Mouse (Mus musculus) ES-CJ7 (cell line): ENCODE results near the gene Jak2.

Experiments used
- DNase-seq: peaks from one replicate; pipeline ENCODE4 v3.0.0; 2011; ENCODE audit warnings: low read depth, low spot score

The Jak2 gene

DNA sequence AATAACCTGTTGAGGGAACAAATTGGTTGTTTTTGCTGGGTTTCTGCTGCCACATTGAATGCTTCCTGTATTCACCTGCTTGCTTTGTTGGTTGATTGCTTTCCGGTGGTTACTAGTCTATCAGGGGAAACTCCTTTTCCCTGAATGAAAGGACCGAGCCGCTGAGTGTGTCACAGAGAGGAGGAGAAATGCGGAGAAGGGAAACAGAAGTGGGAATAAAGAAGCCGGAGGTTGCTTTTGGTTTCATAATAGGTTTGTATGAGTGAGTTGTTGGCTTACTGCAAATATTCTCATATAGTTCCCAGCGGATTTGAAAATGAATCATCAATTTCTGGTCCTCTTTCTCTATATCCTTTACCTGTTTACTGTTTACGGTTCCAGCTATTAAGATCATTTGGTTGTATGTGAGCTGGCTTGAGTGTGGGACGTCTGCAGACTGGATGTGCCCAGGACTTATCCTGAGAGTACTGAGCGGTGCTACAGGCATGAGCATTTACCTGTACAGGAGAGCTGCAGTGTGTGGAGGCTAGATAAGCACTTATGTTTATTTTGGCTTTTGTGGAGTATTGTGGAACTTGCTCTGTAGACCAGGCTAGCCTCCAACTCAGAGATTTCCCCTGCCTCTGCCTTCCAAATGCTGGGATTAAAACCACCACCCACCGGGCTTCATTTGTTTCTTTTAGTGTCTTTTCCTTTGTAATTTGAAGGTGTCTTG is 1.4 kb downstream of the Jak2 start:
- DNase-seq = no peak

DNA sequence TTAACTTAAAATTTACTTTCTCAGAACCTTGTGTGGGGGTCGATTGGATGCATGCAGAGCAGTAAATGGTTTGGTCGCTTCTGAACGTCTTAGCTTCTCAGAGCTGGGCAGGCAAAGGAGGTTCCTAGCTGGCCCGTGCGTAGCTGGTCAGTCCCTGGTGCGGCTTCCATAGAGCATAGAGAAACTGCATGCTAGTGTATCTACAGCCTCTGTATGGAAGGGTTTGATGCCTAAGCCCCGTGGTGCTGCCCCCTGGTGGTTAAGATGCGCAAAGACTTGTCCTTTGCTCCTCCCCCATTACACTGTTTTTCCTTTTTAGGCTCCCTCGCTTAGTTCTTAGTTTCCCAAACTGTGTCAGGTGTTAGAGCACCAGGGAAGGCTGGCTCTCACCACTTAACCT is 2.1 kb downstream of the Jak2 start:
- DNase-seq = peak; percentile 85

DNA sequence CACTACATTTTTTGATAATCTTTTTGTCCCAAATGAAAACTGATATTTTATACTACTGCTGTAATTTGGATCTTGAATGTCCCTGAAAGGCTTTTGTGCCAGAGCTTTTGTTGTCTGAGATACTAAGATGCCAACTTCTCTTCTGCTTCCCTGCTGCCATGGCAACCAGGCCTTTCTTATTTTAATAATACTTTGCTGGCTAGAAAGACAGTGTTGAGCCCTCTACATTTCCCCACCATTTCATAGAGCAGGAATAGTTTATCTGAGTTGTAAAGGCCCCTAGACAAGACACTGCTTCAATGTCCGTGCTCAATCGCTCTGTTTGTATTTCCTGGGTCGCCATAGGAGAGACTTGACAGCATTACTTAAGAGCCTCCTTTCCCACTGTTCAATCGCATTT is 3.0 kb downstream of the Jak2 start:
- DNase-seq = no peak

DNA sequence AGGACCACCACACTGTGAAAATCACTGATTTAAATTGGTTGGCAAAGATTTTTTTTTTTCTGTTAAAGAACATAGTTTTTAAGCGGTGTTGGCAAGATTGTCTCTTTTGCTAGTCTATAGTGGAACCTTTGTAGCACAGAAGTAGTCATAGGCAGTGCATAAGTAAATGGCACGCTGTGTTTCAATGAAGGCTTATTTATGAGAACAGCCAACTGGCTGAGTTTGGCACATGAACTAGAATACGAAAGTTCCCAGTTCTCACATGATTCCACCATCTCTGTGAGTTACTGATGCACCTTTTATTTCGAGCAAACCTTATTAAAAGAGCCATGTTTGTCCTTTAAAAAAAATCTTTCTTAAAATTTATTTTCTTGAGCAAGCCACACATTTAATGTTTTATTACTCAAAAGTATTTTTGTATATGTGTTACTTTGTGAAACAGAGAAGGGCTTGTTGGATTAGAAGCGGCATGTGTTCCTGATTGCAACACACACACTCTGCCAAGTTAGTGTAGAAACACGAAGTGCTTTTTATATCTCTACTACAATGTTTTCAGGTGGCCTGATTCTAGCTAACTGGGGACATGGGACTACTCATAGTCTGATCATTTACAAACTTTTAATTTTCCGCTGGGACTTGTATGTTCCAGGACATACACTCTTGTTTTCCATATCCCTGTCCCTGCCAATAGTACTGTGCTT is 3.8 kb downstream of the Jak2 start:
- DNase-seq = no peak

DNA sequence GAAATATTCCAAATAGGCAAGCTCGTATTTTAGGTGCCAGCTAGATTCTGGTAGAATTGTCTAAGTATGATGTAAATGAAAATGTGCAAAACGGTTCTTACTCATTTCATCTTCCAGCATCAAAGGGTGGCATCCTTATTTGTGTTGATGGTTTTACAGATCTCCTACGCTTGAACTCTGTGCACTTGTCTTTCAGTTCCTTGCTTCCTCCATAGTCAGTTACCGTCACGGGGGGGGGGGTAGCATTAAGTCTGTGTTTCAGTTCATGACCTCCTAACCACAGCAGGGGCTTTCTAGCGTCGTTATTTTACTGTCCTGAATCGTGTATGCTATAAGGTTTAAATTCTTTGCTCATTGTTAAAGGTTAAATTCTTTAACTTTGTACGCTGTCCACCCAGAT is 10.0 kb downstream of the Jak2 start:
- no peak for DNase-seq

DNA sequence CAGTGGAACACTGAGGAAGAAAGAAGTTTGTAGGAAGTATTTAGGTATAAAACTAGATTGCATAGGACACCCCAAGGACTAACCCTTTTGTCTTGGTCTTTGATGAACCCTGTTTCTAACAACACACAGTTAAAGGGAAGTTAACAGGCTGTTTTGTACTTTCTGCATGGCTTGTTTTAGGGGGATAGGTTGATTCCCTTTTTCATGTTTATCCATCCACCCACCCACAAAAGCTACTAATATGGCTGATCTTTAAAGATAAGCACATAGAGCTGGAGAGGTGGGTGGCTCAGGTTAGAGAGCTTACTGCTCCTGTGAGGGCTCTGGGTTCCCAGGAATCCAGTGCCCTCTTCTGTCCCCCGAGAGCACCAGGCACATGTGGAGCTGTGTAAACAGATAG is 11.9 kb downstream of the Jak2 start:
- no peak for DNase-seq

DNA sequence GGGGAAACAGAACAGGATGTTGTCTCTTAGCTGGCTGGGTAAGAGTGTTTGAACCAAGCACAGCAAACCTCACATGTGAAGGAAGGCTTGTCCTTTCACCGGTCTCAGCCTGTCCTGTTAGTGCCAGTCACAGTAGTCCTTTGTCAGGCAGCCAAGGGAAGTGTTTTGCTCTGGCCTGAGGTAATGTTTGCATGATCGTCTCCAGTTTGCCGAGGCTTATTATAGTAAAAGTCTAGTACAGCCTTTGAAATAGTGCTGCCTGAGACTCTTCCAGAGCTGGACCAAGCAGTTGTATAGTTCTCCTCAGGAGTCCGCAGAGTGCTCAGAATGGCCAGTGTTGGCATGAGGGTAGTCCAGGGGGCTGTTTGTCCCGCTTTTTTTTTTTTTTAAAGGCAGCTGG is 13.9 kb downstream of the Jak2 start:
- no peak for DNase-seq

DNA sequence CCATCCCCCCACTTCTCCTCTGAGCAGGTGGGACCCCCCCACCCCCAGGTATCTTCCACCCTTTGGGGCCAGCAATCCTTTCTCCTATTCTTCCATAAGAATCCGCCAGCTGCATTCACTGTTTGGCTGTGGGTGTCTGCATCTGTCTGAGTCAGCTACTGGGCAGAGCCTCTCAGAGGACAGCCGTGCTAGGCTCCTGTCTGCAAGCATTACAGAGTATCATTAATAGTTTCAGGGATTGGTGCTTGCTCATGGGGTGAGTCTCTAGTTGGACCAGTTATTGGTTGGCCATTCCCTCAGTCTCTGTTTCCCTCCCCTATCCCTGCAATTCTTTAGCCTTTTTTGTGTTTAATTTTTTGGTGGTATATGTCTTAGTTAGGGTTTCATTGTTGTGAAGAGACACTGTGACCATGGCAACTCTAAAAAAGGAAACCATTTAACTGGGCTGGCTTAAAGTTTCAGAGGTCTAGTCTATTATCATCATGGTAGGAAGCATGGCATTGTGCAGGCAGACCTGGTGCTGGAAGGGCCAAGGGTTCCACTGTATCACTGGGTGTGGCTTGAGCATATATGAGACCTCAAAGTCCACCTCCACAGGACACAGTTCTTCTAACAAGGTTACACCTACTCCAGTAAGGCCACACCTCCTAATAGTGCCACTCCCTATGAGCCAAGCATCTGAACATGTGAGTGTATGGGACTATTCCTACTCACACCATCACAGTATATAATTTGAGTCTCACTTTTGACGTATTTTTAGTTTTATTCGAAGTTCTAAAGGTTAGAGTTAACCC is 15.6 kb downstream of the Jak2 start:
- no peak for DNase-seq

DNA sequence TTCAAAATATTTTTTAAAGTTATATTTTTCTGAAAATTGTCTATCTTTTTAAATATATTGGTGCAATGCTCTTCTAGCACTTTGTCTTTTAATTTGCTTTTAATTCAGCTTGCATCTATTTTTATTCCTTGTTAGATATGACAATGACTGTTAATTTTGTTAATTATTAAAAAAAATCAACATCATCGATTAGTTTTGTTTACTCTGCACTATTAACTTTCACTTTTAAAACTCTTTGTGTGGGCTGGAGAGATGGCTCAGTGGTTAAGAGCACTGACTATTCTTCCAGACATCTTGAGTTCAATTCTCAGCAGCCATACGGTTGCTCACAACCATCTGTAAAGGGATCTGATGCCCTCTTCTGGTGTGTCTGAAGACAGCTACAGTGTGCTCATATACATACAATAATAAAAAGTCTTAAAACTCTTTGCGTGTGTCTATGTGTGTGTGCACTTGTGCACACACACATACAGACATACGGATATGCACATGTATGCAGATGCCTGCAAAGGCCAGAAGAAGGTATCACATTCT is 17.2 kb downstream of the Jak2 start:
- DNase-seq = no peak

DNA sequence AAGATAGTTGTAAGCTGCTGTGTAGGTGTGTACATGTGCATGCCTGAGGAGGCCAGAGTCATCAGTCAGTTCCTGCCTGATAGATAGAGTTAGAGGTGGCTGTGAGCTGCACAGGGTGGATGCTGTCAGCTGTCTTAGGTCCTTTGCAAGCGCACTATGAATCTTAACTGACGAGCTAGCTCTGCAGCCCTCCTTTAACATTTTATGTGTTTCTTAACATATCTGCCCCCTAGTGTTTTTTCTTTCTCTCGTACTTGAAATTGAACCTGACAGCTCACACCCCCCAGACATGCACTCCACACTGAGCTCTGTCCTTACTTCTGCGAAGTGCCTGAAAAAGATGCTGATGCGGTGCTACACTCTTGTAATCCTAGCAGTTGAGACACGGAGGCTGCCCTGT is 18.6 kb downstream of the Jak2 start:
- DNase-seq = no peak

DNA sequence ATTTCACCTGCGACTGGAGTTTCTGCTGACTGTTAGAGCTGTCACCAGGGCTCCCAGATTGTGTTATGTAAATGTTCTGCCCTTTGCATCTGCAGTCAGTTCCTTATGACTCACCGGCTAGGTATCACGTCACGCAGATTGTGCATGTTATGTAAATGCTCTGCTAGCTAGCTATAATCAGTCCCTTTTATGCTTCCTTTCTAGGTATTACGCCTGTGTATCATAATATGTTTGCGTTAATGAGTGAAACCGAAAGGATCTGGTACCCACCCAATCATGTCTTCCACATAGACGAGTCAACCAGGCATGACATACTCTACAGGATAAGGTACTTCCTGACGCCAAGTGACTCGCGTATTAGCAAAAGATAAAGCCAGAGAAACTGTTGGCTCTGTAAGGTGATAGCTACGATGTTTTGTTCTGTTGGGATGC is 19.5 kb downstream of the Jak2 start:
- no peak for DNase-seq

DNA sequence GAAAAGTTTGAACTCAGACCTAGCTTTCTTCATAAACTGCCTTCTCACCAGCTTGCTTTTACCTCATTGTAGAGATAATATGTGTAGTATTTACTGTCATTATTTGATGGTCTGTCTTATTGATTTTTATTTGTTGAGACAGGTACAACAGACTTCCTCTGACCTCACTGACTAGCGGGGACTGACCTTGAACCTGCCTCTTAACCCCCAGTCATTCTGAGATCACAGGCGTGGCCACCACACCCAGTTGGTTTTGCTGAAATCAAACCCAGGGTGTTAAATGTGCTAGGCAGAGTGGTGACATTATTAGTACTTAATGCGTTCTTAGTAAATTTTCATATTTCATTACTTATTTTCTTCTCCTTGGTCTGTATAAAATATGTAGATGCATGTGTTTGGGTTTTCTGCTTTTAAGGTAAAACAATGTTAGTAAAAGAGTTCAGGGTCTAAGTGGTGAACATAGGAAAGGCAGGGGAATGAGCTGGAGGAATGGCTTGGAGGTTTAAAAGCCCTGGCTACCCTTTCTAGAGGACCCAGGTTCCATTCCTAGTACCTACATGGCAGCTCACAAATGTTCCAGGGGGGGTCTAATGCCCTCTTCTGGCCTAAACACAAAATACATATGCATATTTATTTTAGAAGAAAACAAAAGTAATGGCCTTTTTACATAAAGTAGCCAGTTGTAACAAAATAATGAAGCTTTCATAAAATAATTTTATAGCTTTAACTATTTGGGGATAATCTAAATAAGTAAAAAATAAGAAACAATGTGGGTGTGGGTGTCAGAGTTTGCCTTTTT is 20.6 kb downstream of the Jak2 start:
- peak; percentile 62 for DNase-seq

DNA sequence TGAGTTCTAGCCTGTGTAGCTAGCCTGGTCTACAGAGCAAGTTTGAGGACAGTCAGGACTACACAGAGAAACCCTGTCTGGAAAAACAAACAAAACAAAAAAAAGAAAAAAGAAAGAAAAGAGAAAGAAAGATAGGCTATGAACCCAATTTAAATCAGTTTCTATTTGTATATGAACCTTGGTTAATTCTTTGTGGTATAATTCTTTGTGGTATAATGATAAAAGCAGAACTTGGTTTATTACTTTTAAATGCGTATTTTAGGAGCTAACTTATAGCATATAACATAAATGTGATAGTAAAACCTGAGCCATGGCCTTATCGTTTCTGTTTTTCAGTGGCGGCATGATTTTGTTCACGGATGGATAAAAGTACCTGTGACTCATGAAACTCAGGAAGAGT is 24.8 kb downstream of the Jak2 start:
- no peak for DNase-seq

DNA sequence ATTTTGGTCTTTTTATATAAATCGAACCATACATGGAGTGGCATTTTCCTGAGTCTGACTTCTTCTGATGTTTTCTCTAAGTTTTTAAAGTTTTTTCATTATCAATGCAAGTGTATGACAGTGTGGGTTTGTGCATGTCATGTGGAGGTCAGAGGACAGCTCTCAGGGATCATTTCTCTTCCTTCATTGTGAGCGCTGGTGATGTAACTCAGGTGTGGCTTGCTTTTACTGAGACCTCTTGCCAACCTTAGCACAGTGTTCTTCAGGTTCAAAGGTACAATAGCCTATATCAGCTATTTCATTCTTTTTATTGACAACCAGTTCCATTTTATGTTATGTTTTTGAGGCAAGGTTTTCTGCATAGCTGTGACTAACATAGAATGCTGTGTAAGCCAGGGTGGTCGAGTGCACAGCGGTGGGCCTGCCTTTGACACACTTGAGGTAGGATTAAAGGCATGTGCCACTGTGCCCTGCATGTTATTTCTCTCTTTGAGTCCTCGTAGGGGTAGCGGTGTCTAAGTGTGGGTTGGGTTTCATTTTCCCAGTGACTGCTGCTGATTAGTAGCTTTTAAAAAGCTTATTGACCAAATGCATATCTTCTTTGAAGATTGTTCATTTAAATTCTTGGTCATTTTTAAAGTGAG is 27.4 kb downstream of the Jak2 start:
- DNase-seq = no peak

DNA sequence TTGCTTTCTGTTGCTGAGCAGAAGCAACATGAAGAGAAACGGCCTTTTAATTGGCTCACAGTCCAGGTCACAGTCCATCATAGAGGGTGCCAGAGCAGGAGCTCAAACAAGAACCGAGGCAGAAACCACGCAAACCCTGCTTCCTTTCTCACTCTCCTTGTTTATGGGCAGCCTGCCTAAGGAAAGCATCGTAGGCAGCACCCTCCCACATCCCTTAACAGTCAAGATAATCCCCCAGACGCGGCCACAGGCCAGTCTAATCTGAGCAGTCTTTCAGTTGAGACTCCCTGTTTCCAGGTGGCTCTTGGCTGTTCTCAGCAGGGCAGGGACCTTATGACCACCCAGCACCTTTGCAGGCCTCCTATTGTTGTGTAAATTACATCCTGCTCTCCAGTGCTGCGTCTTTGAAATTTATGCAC is 33.8 kb downstream of the Jak2 start:
- DNase-seq = peak; percentile 86

DNA sequence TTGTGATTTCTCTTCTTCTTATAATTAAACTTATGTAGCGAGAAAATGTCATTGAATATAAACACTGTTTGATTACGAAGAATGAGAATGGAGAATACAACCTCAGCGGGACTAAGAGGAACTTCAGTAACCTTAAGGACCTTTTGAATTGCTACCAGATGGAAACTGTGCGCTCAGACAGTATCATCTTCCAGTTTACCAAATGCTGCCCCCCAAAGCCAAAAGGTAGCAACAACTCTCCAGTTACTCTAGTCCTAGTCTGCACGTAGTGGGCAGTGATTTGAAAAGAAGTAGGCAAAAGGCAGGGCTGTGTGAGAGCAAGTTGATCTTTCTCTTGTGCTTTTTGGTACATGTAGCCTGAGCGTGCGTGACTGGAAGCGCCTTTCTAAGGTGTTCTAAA is 36.2 kb downstream of the Jak2 start:
- DNase-seq = peak; percentile 54

DNA sequence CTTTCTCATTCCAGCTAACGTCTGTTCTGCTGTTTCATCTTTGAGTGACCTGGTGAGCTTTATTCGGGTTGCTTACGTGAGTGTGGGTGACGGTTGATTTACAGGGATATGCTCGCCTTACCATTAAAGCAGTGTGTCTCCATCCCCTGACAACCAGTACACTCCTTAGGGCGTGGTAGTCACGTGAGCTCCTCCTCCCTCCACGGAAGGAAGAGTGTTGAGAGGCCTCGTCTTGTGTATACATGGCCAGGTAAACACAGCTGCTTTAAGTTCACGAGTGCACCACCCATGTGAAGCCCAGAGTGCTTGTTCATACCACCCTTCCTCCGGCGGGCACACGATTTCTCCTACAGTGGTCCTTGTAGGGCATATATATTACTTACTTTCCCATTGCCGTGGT is 39.9 kb downstream of the Jak2 start:
- no peak for DNase-seq

DNA sequence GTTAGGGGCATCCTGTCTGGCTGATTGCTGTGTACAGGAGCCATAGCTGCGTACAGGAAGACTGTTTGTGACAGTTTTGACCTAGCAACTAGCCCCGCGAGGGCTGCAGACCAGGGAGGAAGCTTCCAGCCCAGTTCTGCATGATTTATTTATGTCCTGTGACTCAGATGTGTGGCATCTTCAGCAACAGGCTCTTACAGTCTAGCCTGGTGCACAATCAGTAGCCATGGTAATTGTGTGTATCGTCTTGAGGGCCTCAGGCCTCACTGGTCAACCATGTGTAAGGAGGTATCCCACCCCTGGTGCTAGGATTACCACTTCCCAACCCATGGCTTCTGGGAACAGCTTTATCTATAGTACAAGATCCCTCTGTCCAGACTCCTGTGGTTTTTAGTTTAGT is 40.9 kb downstream of the Jak2 start:
- no peak for DNase-seq

DNA sequence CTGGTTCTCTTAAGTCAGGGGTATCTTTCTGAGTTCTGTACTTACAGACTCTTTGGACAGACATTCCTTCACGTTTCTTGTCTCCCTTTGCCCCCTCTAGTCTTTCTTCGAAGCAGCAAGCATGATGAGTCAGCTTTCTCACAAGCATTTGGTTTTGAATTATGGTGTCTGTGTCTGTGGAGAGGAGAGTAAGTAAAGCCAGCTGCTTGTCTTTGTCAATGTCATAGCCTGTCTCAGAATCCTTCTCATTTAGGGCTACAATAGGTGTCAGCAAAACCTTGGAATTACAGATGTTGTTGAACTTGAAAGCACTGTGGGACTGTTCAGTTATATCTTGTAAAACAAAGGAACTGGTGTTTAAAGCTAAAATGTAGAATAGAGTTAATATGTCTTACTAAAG is 43.1 kb downstream of the Jak2 start:
- DNase-seq = no peak

DNA sequence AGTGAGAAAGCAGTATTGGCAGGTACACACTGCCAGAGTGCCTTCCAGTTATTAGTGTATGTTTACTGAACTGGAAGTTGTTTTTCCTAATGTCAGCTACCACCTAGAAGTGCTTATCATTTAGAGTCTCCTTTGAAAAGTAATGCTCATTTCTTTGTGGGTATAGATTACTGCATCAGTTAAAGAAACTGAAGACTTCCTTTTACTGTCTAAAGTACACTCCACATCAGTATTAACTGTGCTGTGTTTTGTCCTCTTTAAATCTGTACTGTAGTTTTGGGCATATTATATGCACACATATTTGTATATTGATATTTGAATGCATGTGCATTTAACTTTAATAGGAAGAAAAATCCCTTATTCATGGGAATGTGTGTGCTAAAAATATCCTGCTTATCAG is 44.5 kb downstream of the Jak2 start:
- DNase-seq = no peak

DNA sequence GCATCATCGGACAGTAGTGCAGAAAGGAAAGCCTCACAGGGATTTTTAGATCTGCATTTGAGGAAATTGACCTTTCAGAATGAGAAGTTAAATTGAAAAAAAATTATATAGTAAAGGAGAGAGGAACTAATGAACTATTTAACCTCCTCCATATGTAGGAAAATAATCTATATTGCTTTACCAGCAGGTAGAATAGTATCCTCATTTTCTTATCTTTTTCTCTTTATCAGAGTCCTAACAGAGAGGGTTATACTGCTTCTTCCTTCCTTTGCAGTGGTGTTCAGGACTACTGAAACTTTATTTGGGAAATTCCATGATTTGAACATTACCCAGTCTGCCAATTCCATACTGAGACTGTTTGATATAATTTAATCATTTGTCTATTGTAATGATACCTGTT is 45.7 kb downstream of the Jak2 start:
- no peak for DNase-seq
